Mouse (Mus musculus): ENCODE data around the gene Lrfn3.

DNA sequence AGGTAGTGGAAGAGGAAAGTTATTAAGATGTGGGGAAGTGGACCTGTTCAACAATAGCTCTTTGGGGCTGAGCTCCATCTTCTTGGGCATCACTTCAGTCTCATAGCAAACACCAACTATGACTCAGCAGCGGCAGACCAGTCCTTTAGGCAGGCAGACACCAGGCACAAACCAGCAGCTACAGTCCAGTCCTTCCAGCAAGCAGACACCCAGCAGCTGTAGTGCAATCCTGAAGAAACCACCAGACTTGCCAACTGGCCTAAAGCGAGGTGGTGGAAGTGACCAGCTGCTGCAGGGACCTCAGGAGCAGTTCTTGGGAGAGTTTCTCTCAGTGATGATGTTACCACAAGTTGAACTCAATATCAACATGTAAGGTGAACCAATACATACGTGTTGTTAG lies 46.1 kb upstream of the Lrfn3 start:
- TF ChIP-seq GATA1 (IDR thresholded peaks at IDR 0.05; ENCODE audit: borderline replicate concordance, low read length) (no peak), FLI1 (IDR thresholded peaks at IDR 0.05; ENCODE audit: low read length) (no peak)
